Mouse (Mus musculus): ENCODE data around the gene Twf1. TPM values are rescaled to one million over a fixed set of nuclear protein-coding genes. Genes with fewer than 3 reads are reported as not detected.

Twf1 gene
- polyA plus RNA-seq, 1 experiment from 2014 or later: 47.1 TPM

- ATAC-seq (ENCODE audit: insufficient number of reproducible peaks, insufficient read depth, low FRiP score, low read depth): no peak
- H3K9ac ChIP-seq (ENCODE audit: low read length): peak overlapping the region; percentile 56
Measured at GRCm38 (mm10) chr15:94590083-94590482, 394 bp upstream of the Twf1 start.

GRCm38 (mm10) chr15:94587826-94588715 lies 1.6 kb downstream of the Twf1 start:
- Histone ChIP-seq H3K4me3 (ENCODE audit: control insufficient read depth in 1 of 2, insufficient read depth in 1 of 2, low read depth in 1 of 2, low read length in 2 of 2) (peak overlapping the region in 1 of 2 experiments; percentile 96; a peak in 1 of 4 replicates), H3K4me2 (ENCODE audit: low read length) (peak overlapping the region; percentile 79), H3K4me1 (ENCODE audit: control insufficient read depth in 2 of 2, insufficient read depth in 2 of 2, low read length in 2 of 2) (peaks cover 0 to 11% of the 10 kb centered on the region in 2 experiments; a peak in 1 of 4 replicates), H3K27me3 (ENCODE audit: control insufficient read depth, insufficient read depth, low read length) (no peaks in the 10 kb centered on the region), H3K36me3 (ENCODE audit: control insufficient read depth, insufficient read depth, low read length) (peaks cover 37% of the 10 kb centered on the region), H3K9me3 (ENCODE audit: control insufficient read depth, low read length) (no peaks in the 10 kb centered on the region), H3K9ac (ENCODE audit: low read length) (peak overlapping the region; percentile 96), H3K27ac (replicated peaks in 1 of 2; ENCODE audit: control insufficient read depth in 1 of 2, insufficient read depth in 1 of 2, low read depth in 2 of 2, low read length in 2 of 2) (no peak overlapping the region)
- no peak for ATAC-seq (ENCODE audit: insufficient number of reproducible peaks, insufficient read depth, low FRiP score, low read depth)
- 87% methylated on average over 9 of the region's 9 CpGs for WGBS

More at GRCm38 (mm10) chr15:94590083-94590482, 394 bp upstream of the Twf1 start:
- Histone ChIP-seq H3K4me1 (ENCODE audit: control insufficient read depth in 2 of 2, insufficient read depth in 2 of 2, low read length in 2 of 2) (peaks cover 0 to 11% of the 10 kb centered on the region in 2 experiments; a peak in 1 of 4 replicates), H3K9me3 (ENCODE audit: control insufficient read depth, low read length) (no peaks in the 10 kb centered on the region), H3K36me3 (ENCODE audit: control insufficient read depth, insufficient read depth, low read length) (peaks cover 17% of the 10 kb centered on the region), H3K27me3 (ENCODE audit: control insufficient read depth, insufficient read depth, low read length) (no peaks in the 10 kb centered on the region), H3K27ac (replicated peaks in 1 of 2; ENCODE audit: control insufficient read depth in 1 of 2, insufficient read depth in 1 of 2, low read depth in 2 of 2, low read length in 2 of 2) (no peak overlapping the region), H3K4me2 (ENCODE audit: low read length) (peak overlapping the region; percentile 66), H3K4me3 (ENCODE audit: control insufficient read depth in 1 of 2, insufficient read depth in 1 of 2, low read depth in 1 of 2, low read length in 2 of 2) (peak overlapping the region; percentile 31 to 96)
- WGBS: 15% methylated on average over 8 of the region's 8 CpGs

DNA sequence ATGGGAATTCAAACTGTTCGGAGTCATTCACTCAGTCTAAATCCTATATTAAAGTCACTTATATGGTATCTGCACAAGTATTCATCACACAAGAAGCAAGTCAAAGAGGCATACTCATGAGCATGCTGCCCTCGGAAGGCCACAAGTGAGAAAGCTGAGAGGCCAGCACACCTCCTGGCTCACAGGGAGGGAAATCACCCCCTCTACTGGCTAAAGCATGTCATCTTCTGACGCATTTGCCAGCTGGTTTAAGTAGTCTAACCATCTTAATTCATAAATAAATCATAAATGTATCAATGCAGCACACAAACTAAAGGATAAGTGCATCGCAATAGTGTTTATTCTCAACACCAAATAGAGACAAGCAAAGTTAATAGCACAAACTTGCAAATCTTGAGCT lies 5.0 kb downstream of the Twf1 start:
- Histone ChIP-seq H3K9me3 (ENCODE audit: control insufficient read depth, low read length) (no peaks in the 10 kb centered on the region), H3K27ac (replicated peaks in 1 of 2; ENCODE audit: control insufficient read depth in 1 of 2, insufficient read depth in 1 of 2, low read depth in 2 of 2, low read length in 2 of 2) (no peak overlapping the region), H3K4me3 (ENCODE audit: control insufficient read depth in 1 of 2, insufficient read depth in 1 of 2, low read depth in 1 of 2, low read length in 2 of 2) (no peak overlapping the region), H3K27me3 (ENCODE audit: control insufficient read depth, insufficient read depth, low read length) (no peaks in the 10 kb centered on the region), H3K36me3 (ENCODE audit: control insufficient read depth, insufficient read depth, low read length) (peaks cover 69% of the 10 kb centered on the region), H3K4me1 (ENCODE audit: control insufficient read depth in 2 of 2, insufficient read depth in 2 of 2, low read length in 2 of 2) (peaks cover 0 to 8% of the 10 kb centered on the region in 2 experiments; a peak in 1 of 4 replicates), H3K4me2 (ENCODE audit: low read length) (no peak overlapping the region), H3K9ac (ENCODE audit: low read length) (no peak overlapping the region)
- no peak for ATAC-seq (ENCODE audit: insufficient number of reproducible peaks, insufficient read depth, low FRiP score, low read depth)
- 85% methylated on average over 4 of the region's 4 CpGs for WGBS

- H3K36me3 ChIP-seq (ENCODE audit: control insufficient read depth, insufficient read depth, low read length): peaks cover 84% of the 10 kb centered on the region
- H3K4me2 ChIP-seq (ENCODE audit: low read length): no peak overlapping the region
- no peaks in the 10 kb centered on the region for H3K9me3 ChIP-seq (ENCODE audit: control insufficient read depth, low read length)
- ATAC-seq (ENCODE audit: insufficient number of reproducible peaks, insufficient read depth, low FRiP score, low read depth): no peak
- H3K27ac ChIP-seq (replicated peaks in 1 of 2; ENCODE audit: control insufficient read depth in 1 of 2, insufficient read depth in 1 of 2, low read depth in 2 of 2, low read length in 2 of 2): no peak overlapping the region
- no peak overlapping the region for H3K9ac ChIP-seq (ENCODE audit: low read length)
- H3K4me1 ChIP-seq (ENCODE audit: control insufficient read depth in 2 of 2, insufficient read depth in 2 of 2, low read length in 2 of 2): peaks cover 0 to 3% of the 10 kb centered on the region in 2 experiments; a peak in 1 of 4 replicates
- no peak overlapping the region for H3K4me3 ChIP-seq (ENCODE audit: control insufficient read depth in 1 of 2, insufficient read depth in 1 of 2, low read depth in 1 of 2, low read length in 2 of 2)
- H3K27me3 ChIP-seq (ENCODE audit: control insufficient read depth, insufficient read depth, low read length): no peaks in the 10 kb centered on the region
- 89% methylated on average over 10 of the region's 10 CpGs for WGBS
Measured at GRCm38 (mm10) chr15:94583153-94583552, 6.5 kb downstream of the Twf1 start.

DNA sequence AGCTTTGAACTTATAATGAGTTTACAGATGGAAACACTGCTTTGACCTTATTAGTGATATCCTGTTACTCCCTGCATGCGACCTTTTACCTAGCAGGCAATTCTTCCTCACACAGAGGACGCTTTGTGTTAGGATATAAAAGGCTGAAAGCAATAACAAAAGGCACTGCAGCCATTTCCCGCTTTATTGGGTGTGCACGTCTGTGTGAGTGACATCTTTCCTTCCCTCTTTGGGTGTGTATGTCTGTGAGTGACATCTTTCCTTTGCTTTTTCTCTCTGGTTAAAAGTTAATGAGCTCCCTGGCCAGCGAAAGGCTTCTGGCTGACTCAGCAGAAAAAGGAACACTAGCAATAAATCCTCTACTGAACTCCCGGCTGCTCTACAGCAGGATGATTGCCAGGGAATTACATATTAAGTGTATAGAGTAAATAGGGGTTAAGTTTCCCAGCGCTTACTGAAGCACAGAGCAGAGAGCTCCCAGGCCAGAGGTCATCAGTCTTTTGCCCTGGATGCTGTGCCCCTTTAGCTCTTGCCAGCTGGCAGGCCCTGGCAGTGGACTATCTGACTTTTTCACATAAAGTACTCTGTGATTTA lies 7.6 kb downstream of the Twf1 start:
- 89% methylated on average over 7 of the region's 7 CpGs for WGBS
- no peaks in the 10 kb centered on the region for H3K4me1 ChIP-seq (ENCODE audit: control insufficient read depth in 2 of 2, insufficient read depth in 2 of 2, low read length in 2 of 2)
- no peak for ATAC-seq (ENCODE audit: insufficient number of reproducible peaks, insufficient read depth, low FRiP score, low read depth)

DNA sequence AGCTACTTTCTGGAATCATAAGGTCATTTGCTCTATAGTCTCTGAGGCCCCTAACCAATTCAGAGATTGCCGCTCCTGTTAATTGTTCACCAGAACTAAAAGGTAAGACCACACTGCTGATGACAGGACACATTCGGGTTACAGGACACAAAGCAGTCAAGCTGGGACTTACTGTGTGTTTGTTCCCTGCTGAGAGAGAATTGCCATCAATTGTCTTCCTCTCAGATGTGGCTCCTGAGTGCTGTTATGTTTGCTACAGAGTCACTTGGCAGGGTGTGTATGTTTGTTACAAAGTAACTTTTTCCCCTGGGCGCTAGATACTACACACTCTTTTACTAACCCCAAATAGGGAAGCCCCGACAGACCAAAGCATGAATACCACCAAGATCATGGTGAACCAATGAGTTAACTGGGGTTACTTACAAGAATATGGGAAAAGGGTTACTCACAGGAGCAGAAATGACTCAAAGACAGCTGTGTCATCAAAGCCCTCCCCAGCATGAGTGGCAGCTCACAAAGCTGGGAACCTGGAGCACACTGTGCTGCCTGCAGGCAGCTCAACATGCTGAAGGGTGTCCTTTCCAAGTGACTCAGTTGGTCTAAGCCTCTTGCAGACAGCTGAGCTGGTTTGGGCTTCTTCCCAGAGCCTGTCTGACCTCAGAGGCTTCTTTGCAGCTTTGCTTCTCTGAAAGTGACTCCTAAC lies 15.0 kb downstream of the Twf1 start:
- H3K36me3 ChIP-seq (ENCODE audit: control insufficient read depth, insufficient read depth, low read length): peaks cover 17% of the 10 kb centered on the region
- H3K27ac ChIP-seq (replicated peaks in 1 of 2; ENCODE audit: control insufficient read depth in 1 of 2, insufficient read depth in 1 of 2, low read depth in 2 of 2, low read length in 2 of 2): no peak overlapping the region
- H3K4me2 ChIP-seq (ENCODE audit: low read length): no peak overlapping the region
- no peak overlapping the region for H3K9ac ChIP-seq (ENCODE audit: low read length)
- no peaks in the 10 kb centered on the region for H3K4me1 ChIP-seq (ENCODE audit: control insufficient read depth in 2 of 2, insufficient read depth in 2 of 2, low read length in 2 of 2)
- no peak for ATAC-seq (ENCODE audit: insufficient number of reproducible peaks, insufficient read depth, low FRiP score, low read depth)
- H3K4me3 ChIP-seq (ENCODE audit: control insufficient read depth in 1 of 2, insufficient read depth in 1 of 2, low read depth in 1 of 2, low read length in 2 of 2): no peak overlapping the region
- no peaks in the 10 kb centered on the region for H3K27me3 ChIP-seq (ENCODE audit: control insufficient read depth, insufficient read depth, low read length)
- no peaks in the 10 kb centered on the region for H3K9me3 ChIP-seq (ENCODE audit: control insufficient read depth, low read length)
- WGBS: 73% methylated on average over 4 of the region's 4 CpGs

More for the DNA sequence above, 7.6 kb downstream of the Twf1 start:
- H3K36me3 ChIP-seq (ENCODE audit: control insufficient read depth, insufficient read depth, low read length): peaks cover 86% of the 10 kb centered on the region
- no peak overlapping the region for H3K27ac ChIP-seq (replicated peaks in 1 of 2; ENCODE audit: control insufficient read depth in 1 of 2, insufficient read depth in 1 of 2, low read depth in 2 of 2, low read length in 2 of 2)
- H3K27me3 ChIP-seq (ENCODE audit: control insufficient read depth, insufficient read depth, low read length): no peaks in the 10 kb centered on the region
- H3K9me3 ChIP-seq (ENCODE audit: control insufficient read depth, low read length): no peaks in the 10 kb centered on the region
- no peak overlapping the region for H3K4me2 ChIP-seq (ENCODE audit: low read length)
- no peak overlapping the region for H3K4me3 ChIP-seq (ENCODE audit: control insufficient read depth in 1 of 2, insufficient read depth in 1 of 2, low read depth in 1 of 2, low read length in 2 of 2)
- no peak overlapping the region for H3K9ac ChIP-seq (ENCODE audit: low read length)

DNA sequence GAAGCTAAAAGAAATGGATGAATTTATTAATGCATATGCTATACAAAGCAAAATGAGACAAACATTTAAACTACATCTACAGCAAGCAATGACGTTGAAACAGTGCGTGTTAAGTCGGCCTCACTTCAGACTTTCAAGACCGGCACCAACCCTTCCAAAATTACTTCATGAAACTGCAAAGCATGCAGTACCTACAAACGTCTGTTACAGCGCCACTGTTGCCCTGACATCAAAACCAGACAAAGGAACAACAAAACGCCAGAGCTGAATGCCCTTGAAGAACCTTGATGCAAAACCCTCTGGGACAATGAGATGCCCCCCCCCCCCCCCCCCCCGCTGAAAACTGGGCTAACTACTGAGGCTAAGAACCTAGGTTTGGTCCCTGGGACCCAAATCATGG lies 16.9 kb downstream of the Twf1 start:
- Histone ChIP-seq H3K4me3 (ENCODE audit: control insufficient read depth in 1 of 2, insufficient read depth in 1 of 2, low read depth in 1 of 2, low read length in 2 of 2) (no peak overlapping the region), H3K9me3 (ENCODE audit: control insufficient read depth, low read length) (no peaks in the 10 kb centered on the region), H3K27me3 (ENCODE audit: control insufficient read depth, insufficient read depth, low read length) (no peaks in the 10 kb centered on the region), H3K9ac (ENCODE audit: low read length) (no peak overlapping the region), H3K4me2 (ENCODE audit: low read length) (no peak overlapping the region), H3K4me1 (ENCODE audit: control insufficient read depth in 2 of 2, insufficient read depth in 2 of 2, low read length in 2 of 2) (no peaks in the 10 kb centered on the region), H3K36me3 (ENCODE audit: control insufficient read depth, insufficient read depth, low read length) (no peaks in the 10 kb centered on the region), H3K27ac (replicated peaks in 1 of 2; ENCODE audit: control insufficient read depth in 1 of 2, insufficient read depth in 1 of 2, low read depth in 2 of 2, low read length in 2 of 2) (no peak overlapping the region)
- ATAC-seq (ENCODE audit: insufficient number of reproducible peaks, insufficient read depth, low FRiP score, low read depth): no peak
- WGBS: 62% methylated on average over 8 of the region's 8 CpGs

Measured in heart, embryonic 14.5 days (tissue).